Mouse (Mus musculus): ENCODE data around the gene Opcml. TPM values are rescaled to one million over a fixed set of nuclear protein-coding genes. Genes with fewer than 3 reads are reported as not detected.

Gene Opcml
- polyA plus RNA-seq, 2 experiments, result 3.7 to 5.5 TPM

GRCm38 (mm10) chr9:27951110-27951509 lies 160.5 kb downstream of the Opcml start:
- WGBS, result 75% methylated on average over 5 of the region's 5 CpGs
- H3K4me2 ChIP-seq (replicated peaks; ENCODE audit: low read depth, low read length, severe bottlenecking), result no peak overlapping the region
- no peak for DNase-seq (ENCODE audit: low spot score)
- H3K9ac ChIP-seq (ENCODE audit: low read depth, low read length, severe bottlenecking), result no peak overlapping the region
- TF ChIP-seq POLR2A (IDR thresholded peaks at IDR 0.05; ENCODE audit: borderline replicate concordance, extremely low read depth, insufficient read depth, insufficient read length), result no peak
- no peaks in the 10 kb centered on the region for H3K36me3 ChIP-seq (ENCODE audit: control insufficient read depth, insufficient read depth, low read length)
- no peak overlapping the region for H3K4me3 ChIP-seq (replicated peaks; ENCODE audit: low read length)
- no peaks in the 10 kb centered on the region for H3K27me3 ChIP-seq (ENCODE audit: control insufficient read depth, insufficient read depth, low read length)
- no peak overlapping the region for H3K27ac ChIP-seq (replicated peaks; ENCODE audit: low read depth, low read length)
- no peaks in the 10 kb centered on the region for H3K4me1 ChIP-seq (ENCODE audit: control insufficient read depth, insufficient read depth, low read length)
- ATAC-seq (ENCODE audit: low FRiP score, low read depth), result no peak
- H3K9me3 ChIP-seq (ENCODE audit: control insufficient read depth, low read length), result no peaks in the 10 kb centered on the region

GRCm38 (mm10) chr9:27961682-27962081 lies 171.1 kb downstream of the Opcml start:
- Histone ChIP-seq H3K9me3 (ENCODE audit: control insufficient read depth, low read length) (no peaks in the 10 kb centered on the region), H3K4me3 (replicated peaks; ENCODE audit: low read length) (no peak overlapping the region), H3K36me3 (ENCODE audit: control insufficient read depth, insufficient read depth, low read length) (no peaks in the 10 kb centered on the region), H3K27ac (replicated peaks; ENCODE audit: low read depth, low read length) (no peak overlapping the region), H3K4me1 (ENCODE audit: control insufficient read depth, insufficient read depth, low read length) (0 out of 2 replicates have a peak, but pooled peaks cover 3% of the 10 kb centered on the region), H3K4me2 (replicated peaks; ENCODE audit: low read depth, low read length, severe bottlenecking) (no peak overlapping the region), H3K27me3 (ENCODE audit: control insufficient read depth, insufficient read depth, low read length) (no peaks in the 10 kb centered on the region), H3K9ac (ENCODE audit: low read depth, low read length, severe bottlenecking) (no peak overlapping the region)
- DNase-seq (ENCODE audit: low spot score) (no peak), ATAC-seq (ENCODE audit: low FRiP score, low read depth) (no peak)
- WGBS, result 66% methylated on average over 3 of the region's 3 CpGs
- TF ChIP-seq POLR2A (IDR thresholded peaks at IDR 0.05; ENCODE audit: borderline replicate concordance, extremely low read depth, insufficient read depth, insufficient read length), result no peak

DNA sequence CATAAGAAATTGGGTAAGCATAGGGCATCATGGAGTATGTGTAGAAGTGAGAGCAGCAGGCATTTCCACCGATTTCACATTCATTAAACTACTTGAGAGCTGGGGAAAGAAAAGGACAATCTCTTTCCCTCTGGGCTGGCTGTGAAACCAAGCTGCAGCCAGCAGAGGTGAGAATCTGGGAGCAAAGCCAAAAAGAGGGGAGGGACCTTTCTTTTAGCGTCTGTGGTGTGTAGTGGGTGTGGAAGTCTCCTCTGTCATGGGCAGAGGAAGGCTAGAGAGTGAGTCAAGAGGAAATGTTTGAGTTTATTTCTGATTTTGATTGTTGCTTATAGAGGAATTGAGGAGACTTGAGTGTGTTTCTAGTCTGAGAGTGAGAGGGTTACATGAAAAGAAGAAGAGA lies 172.8 kb downstream of the Opcml start:
- 18% methylated on average over 2 of the region's 2 CpGs for WGBS
- DNase-seq (ENCODE audit: low spot score), result peak; percentile 74
- Histone ChIP-seq H3K4me1 (ENCODE audit: control insufficient read depth, insufficient read depth, low read length) (0 out of 2 replicates have a peak, but pooled peaks cover 3% of the 10 kb centered on the region), H3K4me3 (replicated peaks; ENCODE audit: low read length) (no peak overlapping the region), H3K36me3 (ENCODE audit: control insufficient read depth, insufficient read depth, low read length) (no peaks in the 10 kb centered on the region), H3K9ac (ENCODE audit: low read depth, low read length, severe bottlenecking) (no peak overlapping the region), H3K4me2 (replicated peaks; ENCODE audit: low read depth, low read length, severe bottlenecking) (no peak overlapping the region), H3K27ac (replicated peaks; ENCODE audit: low read depth, low read length) (no peak overlapping the region), H3K27me3 (ENCODE audit: control insufficient read depth, insufficient read depth, low read length) (no peaks in the 10 kb centered on the region), H3K9me3 (ENCODE audit: control insufficient read depth, low read length) (no peaks in the 10 kb centered on the region)
- TF ChIP-seq POLR2A (IDR thresholded peaks at IDR 0.05; ENCODE audit: borderline replicate concordance, extremely low read depth, insufficient read depth, insufficient read length), result no peak
- ATAC-seq (ENCODE audit: low FRiP score, low read depth), result peak; percentile 57; the same call in 1 of the 2 replicates

- WGBS, result 64% methylated on average over 10 of the region's 10 CpGs
- no peak overlapping the region for H3K27ac ChIP-seq (replicated peaks; ENCODE audit: low read depth, low read length)
- H3K4me1 ChIP-seq (ENCODE audit: control insufficient read depth, insufficient read depth, low read length), result 0 out of 2 replicates have a peak, but pooled peaks cover 3% of the 10 kb centered on the region
- H3K9me3 ChIP-seq (ENCODE audit: control insufficient read depth, low read length), result no peaks in the 10 kb centered on the region
- H3K9ac ChIP-seq (ENCODE audit: low read depth, low read length, severe bottlenecking), result no peak overlapping the region
- H3K4me2 ChIP-seq (replicated peaks; ENCODE audit: low read depth, low read length, severe bottlenecking), result no peak overlapping the region
- H3K27me3 ChIP-seq (ENCODE audit: control insufficient read depth, insufficient read depth, low read length), result no peaks in the 10 kb centered on the region
- H3K4me3 ChIP-seq (replicated peaks; ENCODE audit: low read length), result no peak overlapping the region
- ATAC-seq (ENCODE audit: low FRiP score, low read depth) (no peak), DNase-seq (ENCODE audit: low spot score) (no peak)
- no peaks in the 10 kb centered on the region for H3K36me3 ChIP-seq (ENCODE audit: control insufficient read depth, insufficient read depth, low read length)
- no peak for TF ChIP-seq POLR2A (IDR thresholded peaks at IDR 0.05; ENCODE audit: borderline replicate concordance, extremely low read depth, insufficient read depth, insufficient read length)
These were observed 174.5 kb downstream of the Opcml start for GRCm38 (mm10) chr9:27964902-27965550.

GRCm38 (mm10) chr9:27968266-27968665 lies 177.7 kb downstream of the Opcml start:
- H3K4me1 ChIP-seq (ENCODE audit: control insufficient read depth, insufficient read depth, low read length), result 0 out of 2 replicates have a peak, but pooled peaks cover under 1% of the 10 kb centered on the region
- no peaks in the 10 kb centered on the region for H3K36me3 ChIP-seq (ENCODE audit: control insufficient read depth, insufficient read depth, low read length)
- no peak overlapping the region for H3K9ac ChIP-seq (ENCODE audit: low read depth, low read length, severe bottlenecking)
- no peaks in the 10 kb centered on the region for H3K9me3 ChIP-seq (ENCODE audit: control insufficient read depth, low read length)
- no peaks in the 10 kb centered on the region for H3K27me3 ChIP-seq (ENCODE audit: control insufficient read depth, insufficient read depth, low read length)
- no peak for ATAC-seq (ENCODE audit: low FRiP score, low read depth)
- H3K4me2 ChIP-seq (replicated peaks; ENCODE audit: low read depth, low read length, severe bottlenecking), result no peak overlapping the region
- TF ChIP-seq POLR2A (IDR thresholded peaks at IDR 0.05; ENCODE audit: borderline replicate concordance, extremely low read depth, insufficient read depth, insufficient read length), result no peak
- DNase-seq (ENCODE audit: low spot score), result no peak
- no peak overlapping the region for H3K4me3 ChIP-seq (replicated peaks; ENCODE audit: low read length)
- H3K27ac ChIP-seq (replicated peaks; ENCODE audit: low read depth, low read length), result no peak overlapping the region

All from limb, embryonic 14.5 days (tissue).